Mouse (Mus musculus) hindbrain, embryonic 11.5 days (tissue): ENCODE measurements at regions not wholly inside any gene's neighbourhood (a gene's known extent, or its start where the extent isn't known, plus 50 kb on each side); places are given as distances from the start of the nearest gene placed in this dataset.

Experiments used
- ATAC-seq: fragments of 200-750 bp; cut with Nextera tagmentation; 2 replicates; pipeline ENCODE4 v1.8.0; 2017; ENCODE audit warnings: mild to moderate bottlenecking, moderate TSS enrichment, moderate library complexity; ENCODE audit not compliant: low FRiP score
- DNase-seq: peaks from one replicate; pipeline ENCODE4 v3.0.0-alpha.2; 2015; ENCODE audit warnings: low spot score
- H3K27ac ChIP-seq: fragments of 300-500 bp; sonication (generic); 2 replicates; pipeline ENCODE4 v1.5.1; 2014; ENCODE audit warnings: mild to moderate bottlenecking, low read depth, low read length
- H3K27me3 ChIP-seq: fragments of 300-500 bp; sonication (generic); 2 replicates; pipeline ENCODE4 v1.6.1; 2014; ENCODE audit warnings: mild to moderate bottlenecking, low read length, moderate library complexity, mixed read lengths; ENCODE audit not compliant: control insufficient read depth, insufficient read depth
- H3K36me3 ChIP-seq: fragments of 300-500 bp; sonication (generic); 2 replicates; pipeline ENCODE4 v1.6.1; 2014; ENCODE audit warnings: mild to moderate bottlenecking, low read length, moderate library complexity, mixed read lengths; ENCODE audit not compliant: control insufficient read depth, insufficient read depth
- H3K4me1 ChIP-seq: fragments of 300-500 bp; sonication (generic); replicated peaks from 2 replicates; pipeline ENCODE4 v1.6.1; 2014; ENCODE audit warnings: low read length, mixed read lengths; ENCODE audit not compliant: control insufficient read depth, insufficient read depth
- H3K4me2 ChIP-seq: fragments of 300-500 bp; sonication (generic); replicated peaks from 2 replicates; pipeline ENCODE4 v1.6.1; 2014; ENCODE audit warnings: mild to moderate bottlenecking, low read depth, low read length
- H3K4me3 ChIP-seq: fragments of 300-500 bp; sonication (generic); 2 replicates; pipeline ENCODE4 v1.5.1; 2014; ENCODE audit warnings: low read depth, low read length
- H3K9ac ChIP-seq: fragments of 300-500 bp; sonication (generic); 2 replicates; pipeline ENCODE4 v1.6.1; 2014; ENCODE audit warnings: low read depth, low read length
- H3K9me3 ChIP-seq: fragments of 300-500 bp; sonication (generic); 2 replicates; pipeline ENCODE4 v1.6.1; 2016; ENCODE audit warnings: low read length; ENCODE audit not compliant: control insufficient read depth
- WGBS: fragments of 180-500 bp; shearing (Covaris S2); extraction: QIAGEN DNeasy Blood & Tissue Kit; methylation state at CpG from one replicate; pipeline ENCODE4 v1.1.7; 2014; 5-methylcytosine and 5-hydroxymethylcytosine counted together

- no peaks in the 10 kb centered on the region for H3K9me3 ChIP-seq
- no peaks in the 10 kb centered on the region for H3K36me3 ChIP-seq
- no peaks in the 10 kb centered on the region for H3K4me1 ChIP-seq
- H3K27ac ChIP-seq = no peak overlapping the region
- no peak for ATAC-seq
- 82% methylated on average over 5 of the region's 5 CpGs for WGBS
- no peak overlapping the region for H3K4me3 ChIP-seq
- H3K9ac ChIP-seq = no peak overlapping the region
- no peak overlapping the region for H3K4me2 ChIP-seq
- H3K27me3 ChIP-seq = no peaks in the 10 kb centered on the region
- DNase-seq = no peak
Measured at GRCm38 (mm10) chr11:65530744-65531143, 257.4 kb downstream of the Map2k4 start.

- Histone ChIP-seq H3K27me3 (no peaks in the 10 kb centered on the region), H3K4me1 (no peaks in the 10 kb centered on the region), H3K27ac (no peak overlapping the region), H3K9ac (no peak overlapping the region), H3K4me2 (no peak overlapping the region), H3K4me3 (no peak overlapping the region), H3K36me3 (no peaks in the 10 kb centered on the region), H3K9me3 (no peaks in the 10 kb centered on the region)
- DNase-seq (no peak), ATAC-seq (no peak)
- WGBS = 84% methylated on average over 19 of the region's 19 CpGs
Measured at GRCm38 (mm10) chr11:65505106-65505865, 235.5 kb upstream of the Myocd start.

- H3K27ac ChIP-seq = no peak overlapping the region
- no peak overlapping the region for H3K9ac ChIP-seq
- H3K4me3 ChIP-seq = no peak overlapping the region
- H3K27me3 ChIP-seq = no peaks in the 10 kb centered on the region
- no peak overlapping the region for H3K4me2 ChIP-seq
- 75% methylated on average over 2 of the region's 2 CpGs for WGBS
- no peak for ATAC-seq
- H3K4me1 ChIP-seq = no peaks in the 10 kb centered on the region
- DNase-seq = no peak
- H3K9me3 ChIP-seq = no peaks in the 10 kb centered on the region
- no peaks in the 10 kb centered on the region for H3K36me3 ChIP-seq
Measured at GRCm38 (mm10) chr11:65497979-65498378, 228.2 kb upstream of the Myocd start.

- Histone ChIP-seq H3K4me2 (no peak overlapping the region), H3K27ac (no peak overlapping the region), H3K4me1 (no peaks in the 10 kb centered on the region), H3K9ac (no peak overlapping the region), H3K36me3 (no peaks in the 10 kb centered on the region), H3K9me3 (no peaks in the 10 kb centered on the region), H3K4me3 (no peak overlapping the region), H3K27me3 (no peaks in the 10 kb centered on the region)
- DNase-seq (no peak), ATAC-seq (no peak)
- WGBS = 90% methylated on average over 6 of the region's 6 CpGs
Measured at GRCm38 (mm10) chr11:65497415-65497814, 227.6 kb upstream of the Myocd start.

GRCm38 (mm10) chr11:65495034-65495433 is 225.2 kb upstream of the Myocd start:
- peak; percentile 13 for DNase-seq
- Histone ChIP-seq H3K27me3 (no peaks in the 10 kb centered on the region), H3K4me2 (no peak overlapping the region), H3K36me3 (no peaks in the 10 kb centered on the region), H3K9me3 (no peaks in the 10 kb centered on the region), H3K4me1 (no peaks in the 10 kb centered on the region), H3K4me3 (no peak overlapping the region), H3K27ac (no peak overlapping the region), H3K9ac (no peak overlapping the region)
- no peak for ATAC-seq
- 17% methylated on average over 11 of the region's 11 CpGs for WGBS

GRCm38 (mm10) chr11:65490426-65490825 is 220.6 kb upstream of the Myocd start:
- Histone ChIP-seq H3K27me3 (no peaks in the 10 kb centered on the region), H3K36me3 (no peaks in the 10 kb centered on the region), H3K4me1 (no peaks in the 10 kb centered on the region), H3K9me3 (no peaks in the 10 kb centered on the region), H3K27ac (no peak overlapping the region), H3K4me3 (no peak overlapping the region), H3K4me2 (no peak overlapping the region), H3K9ac (no peak overlapping the region)
- ATAC-seq = no peak
- no peak for DNase-seq
- WGBS = 96% methylated on average over 3 of the region's 3 CpGs

- no peak for DNase-seq
- 88% methylated on average over 18 of the region's 18 CpGs for WGBS
- H3K4me2 ChIP-seq = no peak overlapping the region
- no peak for ATAC-seq
- no peaks in the 10 kb centered on the region for H3K27me3 ChIP-seq
- no peaks in the 10 kb centered on the region for H3K9me3 ChIP-seq
- H3K36me3 ChIP-seq = no peaks in the 10 kb centered on the region
- H3K27ac ChIP-seq = no peak overlapping the region
- no peak overlapping the region for H3K9ac ChIP-seq
- no peak overlapping the region for H3K4me3 ChIP-seq
- H3K4me1 ChIP-seq = no peaks in the 10 kb centered on the region
Measured at GRCm38 (mm10) chr11:65475821-65476540, 206.2 kb upstream of the Myocd start.

- Histone ChIP-seq H3K27ac (no peak overlapping the region), H3K9me3 (no peaks in the 10 kb centered on the region), H3K27me3 (no peaks in the 10 kb centered on the region), H3K4me3 (no peak overlapping the region), H3K4me2 (no peak overlapping the region), H3K4me1 (no peaks in the 10 kb centered on the region), H3K36me3 (no peaks in the 10 kb centered on the region), H3K9ac (no peak overlapping the region)
- DNase-seq (no peak), ATAC-seq (no peak)
- WGBS = 90% methylated on average over 12 of the region's 12 CpGs
Measured at GRCm38 (mm10) chr11:65475302-65475701, 205.5 kb upstream of the Myocd start.
